Mouse (Mus musculus) Patski (cell line): ENCODE results near the gene Pstk. TPM values are rescaled to one million over a fixed set of nuclear protein-coding genes. Genes with fewer than 3 reads are reported as not detected.
"Not testable (repeated sequence)": the region's sequence is repeated elsewhere in the genome, so short reads cannot be mapped to it uniquely, and the experiment has no call there.

Source experiments
- ATAC-seq: fragments of 100-300 bp; one replicate; pipeline ENCODE4 v1.8.0; 2021
- CTCF ChIA-PET: fragments of 350-600 bp; sonication (Branson Sonifier 250); formaldehyde crosslinking; loops from one replicate; lab custom pipeline; 2022; ENCODE audit warnings: inconsistent platforms; lab: Charles Lee
- POLR2A ChIA-PET: fragments of 350-600 bp; sonication (Branson Sonifier 250); formaldehyde crosslinking; loops from one replicate; lab custom pipeline; 2022; ENCODE audit warnings: antibody characterized with exemption, inconsistent platforms; lab: Charles Lee
- DNase-seq: peaks from one replicate; pipeline ENCODE4 v3.0.0-alpha.2; 2011; ENCODE audit warnings: low read depth, low spot score
- H3K27me3 ChIP-seq: fragments of 371-371 bp; one replicate; pipeline ENCODE4 v1.5.1; 2021
- CTCF ChIP-seq: fragments of 100-300 bp; IDR thresholded peaks from one replicate; pipeline ENCODE4 v1.5.1; 2021
- in situ Hi-C: fragments of 300-500 bp; cut with MboI; formaldehyde crosslinking; loops from 3 replicates; pipeline ENCODE4 v1.11.1; 2018; ENCODE audit warnings: low pct_unique_long_range_greater_than_20kb, mixed read lengths
- polyA plus RNA-seq: library from polyadenylated mRNA; unstranded; gene quantifications from one replicate; pipeline ENCODE4 v1.2.3, GENCODE M21; 2021

Pstk gene
- polyA plus RNA-seq, 1 experiment from 2014 or later, result 53.4 TPM

DNA sequence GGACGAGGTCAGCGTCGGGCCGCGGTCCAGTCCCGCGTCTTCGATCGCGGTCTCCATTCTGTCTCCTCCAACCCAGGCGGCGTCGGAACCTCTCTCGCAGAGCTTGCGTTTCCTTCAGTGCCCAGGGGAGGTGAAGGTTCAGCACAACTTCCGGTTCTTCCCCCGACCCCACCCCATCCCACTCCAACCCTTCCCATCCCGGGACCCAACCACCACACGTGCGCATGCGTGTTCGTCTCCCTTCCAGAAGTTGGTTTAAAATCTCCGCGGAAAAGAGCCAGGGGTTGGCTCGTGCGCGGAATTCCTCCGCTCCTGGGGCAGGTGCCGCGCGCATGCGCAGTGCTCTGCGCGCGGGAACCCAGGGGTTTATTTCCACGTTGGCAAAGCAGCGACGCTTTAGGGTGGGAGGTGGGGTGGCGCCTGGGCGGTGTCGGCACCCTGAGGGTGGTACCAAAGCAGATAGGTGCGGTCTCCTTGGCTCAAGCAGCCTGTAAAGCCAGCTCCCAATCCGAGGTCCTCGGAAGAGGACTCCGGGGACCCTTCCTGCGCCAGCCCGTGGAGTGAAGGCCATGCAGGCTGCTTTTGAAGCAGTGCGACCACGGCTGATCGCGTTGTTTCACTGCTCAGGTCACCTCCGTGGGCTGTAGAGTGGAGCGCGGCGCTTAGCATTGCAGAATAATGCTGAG lies 8.2 kb upstream of the Pstk start, which contains the start of gene 2310057M21Rik:
Gene 2310057M21Rik (minus strand): TSS at position 145 of the 686 bp plus-strand sequence.
- ChIA-PET CTCF (no interaction called here), POLR2A (interaction anchor here (1.3 kb wide), 1 partner anchor 9 kb away, joined by 4 read pairs; the partner anchor contains the start of gene Pstk)
- ATAC-seq, result peak; percentile 83
- in situ Hi-C loops, result loop anchor here (25.0 kb wide), 1 partner anchor 1750 kb away; no protein-coding TSS in a partner anchor
- TF ChIP-seq CTCF, result no peak
- DNase-seq, result peak; percentile 93
- H3K27me3 ChIP-seq, result no peaks in the 10 kb centered on the region

DNA sequence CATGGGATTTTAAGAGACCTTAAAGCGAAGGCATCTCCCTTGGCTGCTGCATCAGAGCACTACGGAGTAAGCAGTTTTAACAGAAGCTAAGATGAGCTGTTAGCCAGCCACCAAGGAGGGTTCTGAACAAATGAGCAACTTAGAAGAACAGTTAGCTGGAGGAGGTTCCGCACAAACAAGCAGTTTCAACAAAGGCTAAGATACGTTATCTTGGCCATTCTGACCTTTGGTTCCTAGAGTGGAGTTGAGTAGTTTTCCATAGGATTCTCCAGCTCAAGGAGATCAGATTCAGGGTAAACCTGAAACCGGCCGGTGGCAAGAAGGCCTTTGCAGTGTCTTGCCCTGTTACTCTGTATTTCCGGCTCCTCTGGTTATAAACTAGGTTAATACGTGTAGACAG lies 6.8 kb upstream of the Pstk start:
- TF ChIP-seq CTCF, result no peak
- ChIA-PET POLR2A (no interaction called here), CTCF (no interaction called here)
- in situ Hi-C loops, result loop anchor here (25.0 kb wide), 1 partner anchor 1752 kb away; no protein-coding TSS in a partner anchor
- ATAC-seq (no peak), DNase-seq (no peak)
- H3K27me3 ChIP-seq, result no peaks in the 10 kb centered on the region

DNA sequence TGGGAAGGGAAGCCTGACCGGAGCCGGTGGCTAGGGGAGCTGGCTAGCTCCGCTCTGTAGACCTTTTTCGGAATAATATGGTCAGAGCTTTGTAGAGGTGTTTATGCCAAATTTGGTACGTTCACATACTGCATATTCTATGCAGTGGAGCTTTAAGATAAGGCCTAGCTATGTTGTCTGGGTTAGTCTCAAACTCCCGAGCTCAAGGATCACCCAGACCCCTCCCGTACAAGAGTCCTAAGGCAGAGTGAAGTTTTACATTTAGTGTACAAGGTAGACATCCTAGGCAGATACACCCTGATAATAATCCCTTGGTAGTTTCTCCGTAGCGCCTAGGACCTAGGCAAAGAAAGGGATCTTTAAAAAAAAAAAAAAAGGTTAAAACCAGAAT lies 524 bp downstream of the Pstk start:
- peak; percentile 7 for DNase-seq
- no peak for TF ChIP-seq CTCF
- no peak for ATAC-seq

DNA sequence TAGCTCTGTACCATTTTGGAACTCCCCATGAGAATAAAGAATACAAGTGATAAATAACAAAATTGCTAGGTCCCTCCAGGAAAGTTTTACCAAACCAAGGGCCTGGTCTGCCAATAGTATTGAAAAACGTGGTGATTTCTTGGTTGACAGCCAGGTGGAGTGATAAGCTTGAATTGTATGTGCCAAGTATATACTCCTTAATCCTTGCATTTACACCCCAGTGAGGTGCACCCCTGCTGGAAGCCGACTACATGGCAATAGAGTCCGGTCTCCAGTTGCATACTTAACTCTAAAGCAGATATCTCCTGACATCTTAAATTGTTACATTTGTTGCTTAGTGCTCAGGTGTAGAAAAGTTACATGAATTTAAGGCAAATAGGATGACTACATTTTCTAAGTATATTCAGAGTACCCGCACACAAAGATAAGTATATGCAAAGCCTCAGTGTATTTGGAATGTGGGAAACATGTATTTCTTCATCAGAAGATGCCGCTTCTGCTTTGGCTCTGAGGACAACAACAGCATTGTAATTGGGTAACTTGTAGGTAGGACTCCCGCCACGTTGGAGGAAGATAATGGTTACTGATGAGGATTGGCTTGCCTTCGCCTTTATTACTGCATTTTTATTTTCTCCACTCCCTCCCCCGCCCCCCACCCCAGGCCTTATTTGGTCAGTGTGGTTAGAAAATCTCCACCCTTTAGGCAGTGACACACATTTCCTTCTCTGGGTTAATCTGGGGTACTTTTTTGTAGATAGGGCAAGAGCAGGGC lies 1.1 kb downstream of the Pstk start:
- ChIA-PET CTCF (interaction anchor here (0.9 to 1.4 kb wide), 2 partner anchors 10 to 15 kb away, joined by 4 read pairs; no protein-coding TSS in a partner anchor), POLR2A (interaction anchor here (1.2 to 1.3 kb wide), 3 partner anchors 9 to 38 kb away, joined by 4 to 5 read pairs (median 4); partner anchors contain the start of genes 2310057M21Rik and Ikzf5)
- in situ Hi-C loops, result loop anchor here (25.0 kb wide), 1 partner anchor 1760 kb away; no protein-coding TSS in a partner anchor
- ATAC-seq, result no peak
- H3K27me3 ChIP-seq, result no peaks in the 10 kb centered on the region
- no peak for TF ChIP-seq CTCF
- DNase-seq, result no peak

More for the DNA sequence above, 524 bp downstream of the Pstk start:
- in situ Hi-C loops, result loop anchor here (25.0 kb wide), 1 partner anchor 1759 kb away; no protein-coding TSS in a partner anchor
- POLR2A ChIA-PET, result interaction anchor here (1.2 to 1.3 kb wide), 3 partner anchors 8 to 38 kb away, joined by 4 to 5 read pairs (median 4); partner anchors contain the start of genes 2310057M21Rik and Ikzf5
- no peaks in the 10 kb centered on the region for H3K27me3 ChIP-seq
- CTCF ChIA-PET, result interaction anchor here (0.9 to 1.4 kb wide), 2 partner anchors 11 to 15 kb away, joined by 4 read pairs; no protein-coding TSS in a partner anchor

DNA sequence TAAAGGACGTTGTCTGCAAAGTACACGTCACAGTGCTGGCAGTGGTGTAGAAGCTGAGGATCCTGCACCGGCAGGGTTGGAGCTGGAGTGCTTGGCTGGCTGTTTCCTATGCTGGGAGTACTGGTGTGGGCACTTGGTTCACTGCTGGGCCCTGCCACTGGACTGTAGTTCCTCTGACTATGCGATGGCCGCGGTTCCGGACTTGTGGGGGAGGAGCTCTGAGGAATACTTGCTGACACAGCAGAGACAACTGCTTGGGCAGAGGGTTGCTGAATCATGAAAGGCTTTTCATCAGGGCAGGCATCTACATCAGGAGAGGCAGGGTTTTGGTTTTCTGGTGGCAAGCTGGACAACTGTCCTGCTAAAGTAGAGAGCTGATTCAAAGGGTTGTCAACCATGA lies 20.8 kb downstream of the Pstk start:
- DNase-seq, CTCF ChIA-PET, in situ Hi-C loops, ATAC-seq, POLR2A ChIA-PET, H3K27me3 ChIP-seq: not testable (repeated sequence)

DNA sequence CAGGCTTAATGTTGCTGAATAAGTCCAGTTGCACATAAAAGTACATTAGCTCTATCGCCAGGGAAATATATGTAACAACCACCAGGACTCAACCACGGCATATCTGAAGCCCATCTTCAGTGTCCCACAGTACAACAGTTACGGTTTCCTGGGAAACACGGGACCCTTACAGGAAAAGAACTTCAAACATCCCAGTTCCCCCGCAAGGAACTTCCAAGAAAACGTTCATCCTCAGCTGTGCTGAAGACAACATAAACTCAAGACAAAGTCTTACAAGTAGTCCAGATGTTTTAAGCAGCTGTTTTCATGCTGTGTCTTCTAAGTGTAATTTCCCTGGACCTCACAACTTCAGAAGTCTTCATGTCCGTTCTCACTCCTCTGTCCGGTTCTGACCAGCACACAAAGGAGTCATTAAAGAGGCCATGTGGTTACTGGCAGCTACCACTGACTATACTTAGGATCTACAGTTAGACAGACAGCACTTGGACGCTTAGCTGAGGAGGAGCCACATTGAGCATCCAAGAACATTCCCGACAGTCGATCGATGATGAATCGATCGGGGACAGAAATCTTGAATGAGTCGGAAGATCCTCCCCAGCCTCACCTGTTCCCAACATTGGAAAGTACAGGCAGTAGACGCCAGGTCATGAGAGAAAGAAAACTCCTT lies 38.5 kb downstream of the Pstk start:
- no peak for DNase-seq
- ChIA-PET POLR2A (interaction anchor here (0.7 to 1.4 kb wide), 2 partner anchors 38 to 1951 kb away, joined by 3 to 5 read pairs; partner anchors contain the start of gene Pstk), CTCF (interaction anchor here (1.0 kb wide), 1 partner anchor 23 kb away, joined by 4 read pairs; no protein-coding TSS in a partner anchor)
- TF ChIP-seq CTCF, result no peak
- ATAC-seq, result no peak
- in situ Hi-C loops, result no loop called here
- H3K27me3 ChIP-seq, result no peaks in the 10 kb centered on the region

DNA sequence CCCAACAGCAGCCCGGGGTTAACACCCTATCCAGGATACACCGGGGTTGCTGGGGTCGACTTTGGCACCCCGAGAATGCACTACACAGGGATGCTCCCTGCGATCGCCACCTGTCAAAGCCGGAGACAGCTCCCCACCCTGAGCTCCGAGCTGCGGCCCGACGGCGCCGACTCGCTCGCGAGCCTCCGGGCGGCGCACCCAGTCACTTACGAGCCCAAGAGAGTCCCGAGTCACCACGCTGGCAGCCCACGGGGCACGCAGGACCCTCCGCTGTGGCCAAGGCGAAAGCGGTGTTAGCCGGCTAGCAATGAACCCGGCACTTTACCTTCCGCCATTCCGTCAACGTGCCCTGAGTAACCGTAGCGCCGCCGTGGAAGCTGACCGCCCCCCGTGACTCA lies 39.0 kb downstream of the Pstk start:
- in situ Hi-C loops, result no loop called here
- POLR2A ChIA-PET, result interaction anchor here (0.8 to 1.4 kb wide), 2 partner anchors 9 to 38 kb away, joined by 3 to 5 read pairs; partner anchors contain the start of gene Pstk
- H3K27me3 ChIP-seq, result no peaks in the 10 kb centered on the region
- ATAC-seq (peak; percentile 50), DNase-seq (no peak)
- no peak for TF ChIP-seq CTCF
- CTCF ChIA-PET, result no interaction called here

DNA sequence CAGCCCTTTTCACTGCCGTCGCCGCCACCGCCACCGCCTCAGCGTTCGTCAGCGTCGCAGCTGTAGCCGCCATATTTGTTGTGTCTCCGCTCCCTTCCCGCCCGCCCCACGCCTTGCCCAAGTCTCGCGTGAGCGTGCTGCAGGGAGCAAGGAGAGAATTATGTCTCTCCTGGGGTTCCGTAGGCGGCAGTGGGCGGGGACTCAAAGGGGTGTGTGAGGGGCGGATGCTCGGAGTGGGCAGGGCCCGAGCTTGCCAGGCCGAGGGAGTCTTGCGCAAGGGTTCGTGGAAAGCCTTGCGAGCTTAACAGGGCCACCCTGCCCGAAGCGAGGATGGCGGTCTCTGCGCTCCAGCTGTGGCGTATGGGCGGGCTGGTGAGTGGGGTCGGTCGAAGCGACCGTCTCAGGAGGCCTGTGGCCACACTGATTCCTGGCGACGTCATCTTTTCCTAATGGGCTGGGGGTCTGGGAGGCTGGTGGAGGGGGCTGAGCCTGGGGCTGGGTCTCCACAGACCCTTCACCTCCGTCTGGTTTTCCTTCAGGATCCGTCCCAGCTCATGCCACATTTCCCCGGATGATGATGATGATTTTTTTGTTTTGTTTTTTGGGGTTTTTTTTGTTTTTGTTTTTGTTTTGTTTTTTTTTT lies 39.6 kb downstream of the Pstk start, which contains the start of the genes Ikzf5 and Acadsb:
Gene Ikzf5 (minus strand): TSS at position 106 of the 643 bp plus-strand sequence.
Gene Acadsb (plus strand): TSS at position 186 of the 643 bp plus-strand sequence.
- H3K27me3 ChIP-seq, result no peaks in the 10 kb centered on the region
- ChIA-PET CTCF (no interaction called here), POLR2A (interaction anchor here (0.6 to 1.4 kb wide), 4 partner anchors 9 to 39 kb away, joined by 3 to 5 read pairs (median 3); partner anchors contain the start of gene Pstk)
- in situ Hi-C loops, result no loop called here
- DNase-seq (peak; percentile 88), ATAC-seq (peak; percentile 89)
- no peak for TF ChIP-seq CTCF

DNA sequence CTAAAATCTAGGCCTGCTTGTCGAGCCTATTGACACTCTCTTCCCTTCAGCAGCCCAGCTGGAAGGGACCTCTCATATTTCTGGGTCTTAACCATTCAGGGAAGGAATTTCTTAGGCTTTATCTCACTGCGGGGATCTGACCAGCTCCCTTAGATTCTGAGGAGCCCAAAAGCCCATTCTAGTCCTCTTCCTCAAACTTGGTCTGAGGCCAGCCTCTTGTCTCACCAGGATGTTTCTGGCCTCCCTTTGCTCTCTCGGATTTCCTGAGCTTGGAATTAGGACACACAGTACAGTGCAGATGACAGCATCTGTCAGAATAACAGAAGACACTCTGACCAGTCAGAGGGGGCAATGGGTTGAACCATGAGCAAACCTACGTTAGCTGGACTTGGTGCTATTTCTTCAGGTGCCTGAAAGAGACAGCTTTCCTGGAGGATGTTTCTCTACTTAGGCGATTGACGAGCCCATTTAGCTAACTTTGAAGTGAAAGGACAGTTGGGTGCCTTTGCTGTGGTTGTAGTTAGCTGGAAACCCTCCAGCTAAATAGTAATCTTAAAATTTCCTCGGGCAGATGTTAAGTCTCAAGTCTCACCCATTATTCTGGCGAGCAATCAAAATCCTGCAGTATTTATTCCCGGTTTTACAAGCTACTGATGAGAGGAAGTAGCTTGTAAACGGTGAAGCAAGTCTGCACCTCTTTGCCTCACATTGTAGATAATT lies 40.4 kb downstream of the Pstk start:
- DNase-seq, result no peak
- CTCF ChIA-PET, result no interaction called here
- ATAC-seq, result no peak

More for the DNA sequence above, 40.4 kb downstream of the Pstk start:
- POLR2A ChIA-PET, result no interaction called here
- in situ Hi-C loops, result no loop called here
- H3K27me3 ChIP-seq, result no peaks in the 10 kb centered on the region
- no peak for TF ChIP-seq CTCF
